Mouse (Mus musculus) CD4-positive, CD25-positive, alpha-beta regulatory T cell (primary cell): ENCODE measurements around the gene Hexb. TPM values are rescaled to one million over a fixed set of nuclear protein-coding genes. Genes with fewer than 3 reads are reported as not detected.

ENCODE experiments used
- polyA plus RNA-seq: library from polyadenylated mRNA; unstranded; fragments of 100-300 nt; shearing (Covaris generic); gene quantifications from one replicate; pipeline ENCODE4 v1.2.1, GENCODE M21; 2017

Hexb gene
- polyA plus RNA-seq = 90.8 TPM

GRCm38 (mm10) chr13:97197932-97198562 is at the start of gene Hexb:
Hexb (minus strand) TSS chr13:97198357.

GRCm38 (mm10) chr13:97240965-97241786 is 43.0 kb upstream of the Hexb start, which contains the start of gene Enc1:
Enc1 (plus strand) TSS chr13:97241105.

GRCm38 (mm10) chr13:97137466-97138400 is 60.4 kb downstream of the Hexb start, which contains the start of the genes Gfm2 and Nsa2:
Gfm2 (plus strand) TSS chr13:97137937.
Nsa2 (minus strand) TSS chr13:97137937.

Other genes with a start within 250 kb of the Hexb start
- gene 1700029F12Rik, start 164.0 kb downstream of the Hexb start, polyA plus RNA-seq = not detected
- 0.29 TPM for gene Fam169a, start 131.1 kb downstream of the Hexb start, polyA plus RNA-seq
- 2.9 TPM for gene Gm6169, start 99.1 kb downstream of the Hexb start, polyA plus RNA-seq
- 40.2 TPM for gene Gfm2, start 60.4 kb downstream of the Hexb start, polyA plus RNA-seq
- 69.0 TPM for gene Nsa2, start 60.4 kb downstream of the Hexb start, polyA plus RNA-seq
- 0.50 TPM for gene Enc1, start 42.7 kb upstream of the Hexb start, polyA plus RNA-seq